Mouse (Mus musculus): ENCODE data around the gene Tbx5. TPM values are rescaled to one million over a fixed set of nuclear protein-coding genes. Genes with fewer than 3 reads are reported as not detected.

Tbx5 gene
- polyA plus RNA-seq, 1 experiment, result not detected

GRCm38 (mm10) chr5:119803411-119804251, 28.8 kb upstream of the Tbx5 start:
- peaks cover 49% of the 10 kb centered on the region for H3K27me3 ChIP-seq (ENCODE audit: control insufficient read depth, insufficient read depth, low read length)
- no peaks in the 10 kb centered on the region for H3K4me1 ChIP-seq (ENCODE audit: control insufficient read depth, insufficient read depth, insufficient read length, low read length)
- H3K4me3 ChIP-seq (ENCODE audit: low read depth, low read length), result no peak overlapping the region
- 2% methylated on average over 64 of the region's 64 CpGs for whole genome bisulfite sequencing
- no peak overlapping the region for H3K27ac ChIP-seq (ENCODE audit: insufficient read depth, low read depth, low read length)
- TF ChIP-seq CTCF (IDR thresholded peaks at IDR 0.05; ENCODE audit: extremely low read depth, insufficient read length, insufficient replicate concordance, low read depth, low read length) (no peak), POLR2A (IDR thresholded peaks at IDR 0.05; ENCODE audit: low read depth, low read length) (no peak)
- no peaks in the 10 kb centered on the region for H3K36me3 ChIP-seq (ENCODE audit: control insufficient read depth, insufficient read depth, low read length)

DNA sequence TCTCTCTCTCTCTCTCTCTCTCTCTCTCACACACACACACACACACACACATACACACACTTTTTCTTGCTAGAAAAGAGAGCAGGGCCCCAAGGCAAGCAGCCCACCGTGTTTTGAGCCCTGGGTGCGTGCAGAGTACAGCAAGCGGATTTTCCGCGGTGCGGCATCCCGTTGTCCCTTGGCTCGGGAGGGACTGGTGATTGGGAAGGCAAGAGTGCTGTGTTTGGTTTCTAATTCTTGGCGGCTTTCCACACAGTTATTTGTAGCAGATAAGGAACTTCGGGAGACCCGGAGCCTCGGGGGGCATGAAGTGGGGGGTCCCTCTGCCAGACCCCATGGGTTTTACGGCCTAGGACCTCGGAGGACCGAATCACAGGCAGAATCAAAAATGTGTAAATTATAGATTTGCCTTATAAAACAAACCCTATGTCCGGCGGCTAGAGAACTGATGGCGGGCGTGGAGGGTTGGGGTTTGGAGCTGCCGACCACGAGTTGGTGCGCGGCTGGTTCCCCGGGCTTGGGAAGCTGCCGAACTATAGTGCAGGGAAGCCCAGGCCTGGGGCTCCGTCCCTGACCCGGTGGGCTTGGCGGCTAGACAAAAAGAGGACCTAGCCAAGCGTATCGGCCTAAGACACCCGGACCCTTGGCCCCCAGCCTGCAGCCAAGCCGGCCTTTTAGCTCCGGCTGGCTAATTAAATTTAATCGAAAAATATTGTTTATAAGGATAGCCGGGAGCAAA, 28.0 kb upstream of the Tbx5 start:
- 3% methylated on average over 35 of the region's 35 CpGs for WGBS
- TF ChIP-seq CTCF (IDR thresholded peaks at IDR 0.05; ENCODE audit: extremely low read depth, insufficient read length, insufficient replicate concordance, low read depth, low read length) (no peak), POLR2A (IDR thresholded peaks at IDR 0.05; ENCODE audit: low read depth, low read length) (no peak)

DNA sequence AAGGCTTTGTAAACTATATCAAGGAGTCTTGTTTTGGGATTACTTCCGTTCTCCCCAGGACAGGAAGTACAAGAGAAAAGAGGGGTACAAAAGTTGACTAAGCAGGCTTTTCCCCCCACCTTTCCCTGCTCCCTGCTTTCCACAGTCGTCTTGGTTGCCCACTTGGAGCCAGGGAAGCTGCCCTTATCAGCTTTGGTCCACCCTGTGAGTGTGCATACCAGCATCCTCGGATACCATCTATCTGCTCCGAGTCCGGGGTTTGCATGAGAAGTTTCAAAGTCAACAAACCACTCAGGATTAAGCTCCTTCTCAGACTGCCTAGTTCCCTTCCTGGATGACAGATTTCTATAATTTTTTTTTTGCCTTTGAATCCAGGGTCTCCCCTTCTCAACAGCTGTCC, 26.8 kb upstream of the Tbx5 start:
- Histone ChIP-seq H3K27ac (ENCODE audit: insufficient read depth, low read depth, low read length) (no peak overlapping the region), H3K36me3 (ENCODE audit: control insufficient read depth, insufficient read depth, low read length) (no peaks in the 10 kb centered on the region), H3K4me1 (ENCODE audit: control insufficient read depth, insufficient read depth, insufficient read length, low read length) (no peaks in the 10 kb centered on the region), H3K4me3 (ENCODE audit: low read depth, low read length) (no peak overlapping the region), H3K27me3 (ENCODE audit: control insufficient read depth, insufficient read depth, low read length) (peaks cover 44% of the 10 kb centered on the region)
- WGBS, result under 1% methylated on average over 5 of the region's 5 CpGs
- TF ChIP-seq POLR2A (IDR thresholded peaks at IDR 0.05; ENCODE audit: low read depth, low read length) (no peak), CTCF (IDR thresholded peaks at IDR 0.05; ENCODE audit: extremely low read depth, insufficient read length, insufficient replicate concordance, low read depth, low read length) (no peak)

More for the DNA sequence above, 28.0 kb upstream of the Tbx5 start:
- Histone ChIP-seq H3K4me1 (ENCODE audit: control insufficient read depth, insufficient read depth, insufficient read length, low read length) (no peaks in the 10 kb centered on the region), H3K4me3 (ENCODE audit: low read depth, low read length) (no peak overlapping the region), H3K27me3 (ENCODE audit: control insufficient read depth, insufficient read depth, low read length) (peaks cover 50% of the 10 kb centered on the region), H3K36me3 (ENCODE audit: control insufficient read depth, insufficient read depth, low read length) (no peaks in the 10 kb centered on the region), H3K27ac (ENCODE audit: insufficient read depth, low read depth, low read length) (no peak overlapping the region)

GRCm38 (mm10) chr5:119806467-119806866, 26.0 kb upstream of the Tbx5 start:
- H3K27ac ChIP-seq (ENCODE audit: insufficient read depth, low read depth, low read length), result no peak overlapping the region

DNA sequence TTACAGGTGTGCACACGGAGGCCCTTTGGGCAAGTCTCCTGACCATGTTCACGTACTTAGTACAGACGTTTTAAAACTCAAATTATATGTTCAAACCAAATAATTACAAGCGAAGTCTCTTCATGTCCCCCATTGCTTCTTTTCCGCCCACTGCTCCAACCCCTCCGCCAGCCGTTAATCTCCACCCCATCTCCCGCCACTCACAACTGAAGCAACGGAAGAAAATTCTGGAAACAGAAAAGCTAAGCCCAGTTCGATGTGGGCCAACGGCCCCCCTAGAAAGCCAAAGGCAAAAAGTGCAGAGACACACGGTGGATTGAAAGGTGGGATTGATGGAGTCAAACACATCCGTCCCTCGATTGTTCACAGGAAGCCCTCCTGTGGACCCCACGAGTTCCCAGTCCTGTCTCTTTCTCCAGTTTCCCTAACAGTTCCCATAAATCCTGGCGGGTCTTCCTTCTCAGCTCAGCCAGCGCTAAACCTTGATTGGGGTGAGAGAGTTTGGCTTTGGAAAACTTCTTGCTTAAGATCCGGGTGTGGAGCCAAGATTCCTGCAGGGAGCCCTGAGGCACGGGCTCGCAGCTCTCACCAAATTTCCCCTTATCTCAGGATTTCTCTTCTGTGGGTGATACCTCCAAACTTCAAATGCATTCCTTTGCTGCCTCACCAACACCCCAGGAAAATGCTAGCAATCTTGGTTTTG, 24.8 kb upstream of the Tbx5 start:
- no peak for TF ChIP-seq POLR2A (IDR thresholded peaks at IDR 0.05; ENCODE audit: low read depth, low read length)
- TF ChIP-seq CTCF (IDR thresholded peaks at IDR 0.05; ENCODE audit: extremely low read depth, insufficient read length, insufficient replicate concordance, low read depth, low read length), result no peak
- no peak overlapping the region for H3K4me3 ChIP-seq (ENCODE audit: low read depth, low read length)
- no peaks in the 10 kb centered on the region for H3K36me3 ChIP-seq (ENCODE audit: control insufficient read depth, insufficient read depth, low read length)
- WGBS, result 6% methylated on average over 20 of the region's 20 CpGs
- H3K4me1 ChIP-seq (ENCODE audit: control insufficient read depth, insufficient read depth, insufficient read length, low read length), result no peaks in the 10 kb centered on the region
- no peak overlapping the region for H3K27ac ChIP-seq (ENCODE audit: insufficient read depth, low read depth, low read length)
- H3K27me3 ChIP-seq (ENCODE audit: control insufficient read depth, insufficient read depth, low read length), result peaks cover 36% of the 10 kb centered on the region

More at GRCm38 (mm10) chr5:119806467-119806866, 26.0 kb upstream of the Tbx5 start:
- Histone ChIP-seq H3K27me3 (ENCODE audit: control insufficient read depth, insufficient read depth, low read length) (peaks cover 37% of the 10 kb centered on the region), H3K36me3 (ENCODE audit: control insufficient read depth, insufficient read depth, low read length) (no peaks in the 10 kb centered on the region), H3K4me3 (ENCODE audit: low read depth, low read length) (no peak overlapping the region), H3K4me1 (ENCODE audit: control insufficient read depth, insufficient read depth, insufficient read length, low read length) (no peaks in the 10 kb centered on the region)
- no peak for TF ChIP-seq POLR2A (IDR thresholded peaks at IDR 0.05; ENCODE audit: low read depth, low read length)
- TF ChIP-seq CTCF (IDR thresholded peaks at IDR 0.05; ENCODE audit: extremely low read depth, insufficient read length, insufficient replicate concordance, low read depth, low read length), result no peak

DNA sequence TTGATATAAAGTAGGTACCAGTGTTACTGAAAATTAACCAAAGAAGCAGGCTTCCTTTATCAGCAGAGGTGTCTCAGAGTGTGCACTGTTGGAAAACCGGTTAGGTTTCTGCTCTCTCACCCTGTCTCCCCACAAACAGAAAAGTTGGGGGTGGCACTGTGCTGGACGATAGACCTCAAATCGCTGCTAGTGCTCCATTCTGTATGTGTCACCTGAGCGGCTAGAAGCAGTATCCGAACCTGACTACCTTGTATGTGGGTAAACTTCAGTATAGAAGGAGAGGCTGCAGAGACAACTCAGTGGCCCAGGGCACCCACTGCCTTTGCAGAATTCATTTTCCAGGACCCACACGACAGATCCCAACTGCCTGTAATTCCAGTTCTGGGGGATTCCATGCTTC, 23.8 kb upstream of the Tbx5 start:
- WGBS, result 51% methylated on average over 6 of the region's 6 CpGs
- H3K27me3 ChIP-seq (ENCODE audit: control insufficient read depth, insufficient read depth, low read length), result peaks cover 31% of the 10 kb centered on the region

More for the DNA sequence above, 23.8 kb upstream of the Tbx5 start:
- TF ChIP-seq CTCF (IDR thresholded peaks at IDR 0.05; ENCODE audit: extremely low read depth, insufficient read length, insufficient replicate concordance, low read depth, low read length) (no peak), POLR2A (IDR thresholded peaks at IDR 0.05; ENCODE audit: low read depth, low read length) (no peak)
- H3K4me3 ChIP-seq (ENCODE audit: low read depth, low read length), result no peak overlapping the region
- H3K36me3 ChIP-seq (ENCODE audit: control insufficient read depth, insufficient read depth, low read length), result no peaks in the 10 kb centered on the region
- no peaks in the 10 kb centered on the region for H3K4me1 ChIP-seq (ENCODE audit: control insufficient read depth, insufficient read depth, insufficient read length, low read length)
- no peak overlapping the region for H3K27ac ChIP-seq (ENCODE audit: insufficient read depth, low read depth, low read length)
